Mouse (Mus musculus): ENCODE results near the gene Dnmt1.

GRCm38 (mm10) chr9:20891339-20892103 lies 68.2 kb downstream of the Dnmt1 start:
- no peak for TF ChIP-seq CTCF (IDR thresholded peaks at IDR 0.05; ENCODE audit: low read depth, low read length)
- no peak for TF ChIP-seq POLR2A (IDR thresholded peaks at IDR 0.05; ENCODE audit: extremely low read depth, insufficient read depth, low read length)

Measured in liver, adult 2 months (tissue).